Mouse (Mus musculus) mouse trophoblast stem cell (cell line): ENCODE measurements around the gene Tspan31.

Experiments used
- in situ Hi-C, 2 experiments: fragments of 300-500 bp; cut with MseI, MboI; formaldehyde crosslinking; loops; 2 replicates in 1 of 2; 3 replicates in 1 of 2; pipeline ENCODE4 v1.15.1; 2025

Tspan31 gene

DNA sequence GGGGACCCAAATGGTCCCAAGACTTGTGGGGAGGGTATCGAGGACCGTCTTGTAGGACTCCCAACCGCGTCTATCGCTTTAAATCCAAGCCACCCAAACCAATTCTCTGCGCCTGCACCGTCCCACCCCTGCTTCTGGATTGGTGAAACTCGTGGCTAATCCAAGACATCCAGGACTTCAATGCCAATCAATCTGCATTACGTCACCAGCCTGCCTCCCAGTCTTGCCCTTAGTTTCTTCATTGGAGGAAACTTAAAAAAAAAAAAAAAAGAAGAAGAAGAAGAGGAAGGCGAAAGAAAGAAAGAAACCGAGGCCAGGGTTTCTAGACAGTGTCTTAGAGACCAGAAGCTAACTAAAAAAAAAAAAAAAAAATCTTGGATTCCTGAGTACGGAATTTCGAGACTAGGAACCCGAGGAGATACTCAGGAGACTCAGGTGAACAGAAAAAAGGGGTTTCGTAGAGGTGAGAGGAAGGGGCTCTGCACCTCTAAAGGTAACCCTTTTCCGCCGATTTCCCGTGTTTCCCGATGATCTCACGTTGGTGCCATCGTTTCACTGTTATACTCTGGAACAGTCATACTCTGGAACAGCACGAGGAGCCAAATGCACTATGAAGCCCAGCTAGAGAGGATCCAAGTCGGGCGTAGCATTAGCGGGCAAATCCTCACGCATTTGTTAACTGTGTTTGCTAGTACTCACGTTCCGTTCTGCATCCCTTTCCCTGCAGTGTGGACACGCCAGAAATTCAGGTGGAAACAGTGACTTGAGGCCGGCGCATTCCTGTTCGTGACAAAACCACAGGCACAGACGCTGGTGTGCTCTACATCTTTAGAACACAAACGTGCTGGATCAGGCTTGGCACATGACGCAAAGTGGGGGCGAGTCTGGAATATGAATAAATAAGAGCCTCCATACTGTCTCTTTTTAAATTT lies at the start of gene Tspan31:
Gene Tspan31, minus strand, starts transcription at position 75 of the 932 bp plus-strand sequence.
- in situ Hi-C loops, result no loop called here

DNA sequence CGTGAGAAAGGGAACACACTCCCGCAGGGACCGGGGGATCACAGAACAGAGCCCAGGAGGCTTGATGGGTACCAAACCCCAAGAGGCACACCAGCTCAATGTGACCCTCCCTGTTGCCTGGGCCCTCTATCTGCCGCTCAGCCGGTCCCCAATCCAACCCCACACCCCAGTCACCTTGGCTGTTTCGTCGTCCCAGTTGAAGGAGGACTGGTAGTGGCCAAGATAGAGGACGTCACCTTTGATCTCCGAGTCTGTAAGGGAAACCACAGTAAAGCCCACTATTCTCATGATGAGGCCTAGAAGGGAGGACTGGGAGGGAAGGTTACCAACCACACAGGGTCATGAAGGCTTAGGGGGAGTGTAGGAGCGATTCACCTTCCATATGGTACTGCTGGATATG lies 49.2 kb upstream of the Tspan31 start:
- in situ Hi-C loops, result no loop called here

DNA sequence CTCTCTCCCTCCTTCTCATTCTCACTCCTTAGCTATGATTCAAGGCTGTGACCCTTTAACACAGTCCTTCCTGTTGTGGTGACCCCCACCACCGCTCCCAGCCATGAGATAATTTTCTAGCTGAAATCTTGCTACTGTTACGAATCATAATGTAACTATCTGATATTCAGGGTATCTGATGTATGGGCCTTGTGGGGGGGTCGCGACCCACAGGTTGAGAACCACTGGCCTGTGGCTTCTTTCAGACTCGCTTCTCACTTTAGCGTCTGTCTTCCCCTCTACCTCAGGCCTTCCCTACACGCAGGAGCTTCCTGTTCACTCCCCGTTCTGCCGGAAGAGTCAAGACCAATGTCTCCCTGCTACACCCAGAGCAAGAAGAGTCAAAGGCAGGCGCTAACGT lies 48.4 kb upstream of the Tspan31 start:
- in situ Hi-C loops, result no loop called here

GRCm38 (mm10) chr10:127115068-127115467 lies 45.0 kb upstream of the Tspan31 start:
- in situ Hi-C loops, result no loop called here

- in situ Hi-C loops, result no loop called here
Observed at GRCm38 (mm10) chr10:127114408-127114807, 44.3 kb upstream of the Tspan31 start.

DNA sequence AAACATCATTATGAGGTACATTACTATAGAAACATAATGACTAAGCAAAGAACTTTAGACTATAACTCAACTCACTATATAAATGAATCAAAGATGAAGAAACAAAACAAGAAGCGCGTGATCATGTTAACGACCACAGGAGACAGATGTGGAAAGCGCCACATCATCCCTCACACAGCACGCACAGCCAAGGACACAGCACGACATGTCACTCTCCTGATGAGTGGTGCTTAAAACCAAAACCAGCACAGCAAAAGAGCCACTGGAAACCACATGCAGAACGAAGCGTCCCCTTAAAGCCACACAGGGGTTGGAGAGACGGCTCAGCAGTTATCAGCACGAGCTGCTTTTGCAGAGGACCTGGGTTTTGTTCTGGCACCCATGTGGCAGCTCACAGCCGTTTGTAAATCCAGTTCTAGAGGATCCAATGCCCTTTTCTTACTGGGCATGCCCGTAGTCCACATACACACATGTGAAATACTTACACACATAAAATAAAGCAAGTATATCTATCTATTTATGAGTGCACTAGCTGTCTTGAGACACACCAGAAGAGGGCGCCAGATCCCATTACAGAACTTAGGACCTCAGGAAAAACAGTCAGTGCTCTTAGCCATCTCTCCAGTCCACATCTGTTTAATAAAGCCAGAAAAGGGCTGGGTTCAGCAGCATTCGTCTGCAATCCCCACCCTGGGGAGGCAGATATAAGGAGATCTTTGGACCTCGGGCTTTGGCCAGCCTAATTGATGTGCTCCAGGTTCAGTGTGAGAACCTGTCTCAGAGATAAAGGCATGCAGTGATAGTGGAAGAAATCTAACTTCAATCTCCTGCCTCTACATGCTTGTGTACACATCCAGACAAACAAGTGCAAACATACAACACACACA lies 41.2 kb upstream of the Tspan31 start:
- in situ Hi-C loops, result no loop called here

DNA sequence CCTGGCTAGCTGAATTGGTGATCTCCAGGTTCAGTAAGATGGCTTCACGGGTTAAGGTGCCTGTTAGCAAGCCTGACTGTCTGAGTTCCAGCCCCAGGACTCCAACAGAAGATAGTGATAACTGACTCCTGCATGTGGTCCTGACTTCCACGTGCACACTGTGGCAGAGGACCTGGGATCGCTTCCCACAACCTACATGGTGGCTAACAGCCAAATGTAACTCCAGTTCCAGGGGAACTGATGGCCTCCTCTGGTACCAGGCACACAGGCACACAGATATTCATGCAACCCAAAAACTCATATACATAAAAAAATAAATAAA lies 38.2 kb upstream of the Tspan31 start:
- in situ Hi-C loops, result no loop called here

- in situ Hi-C loops, result no loop called here
Observed at GRCm38 (mm10) chr10:127107563-127108261, 37.6 kb upstream of the Tspan31 start.

- in situ Hi-C loops, result no loop called here
Observed at GRCm38 (mm10) chr10:127103631-127104030, 33.6 kb upstream of the Tspan31 start.

GRCm38 (mm10) chr10:127101151-127101550 lies 31.1 kb upstream of the Tspan31 start:
- in situ Hi-C loops, result no loop called here

GRCm38 (mm10) chr10:127100414-127100813 lies 30.4 kb upstream of the Tspan31 start:
- in situ Hi-C loops, result no loop called here

- in situ Hi-C loops, result no loop called here
Observed at GRCm38 (mm10) chr10:127099868-127100267, 29.8 kb upstream of the Tspan31 start.

- in situ Hi-C loops, result no loop called here
Observed at GRCm38 (mm10) chr10:127099191-127099590, 29.1 kb upstream of the Tspan31 start.

GRCm38 (mm10) chr10:127098514-127098913 lies 28.4 kb upstream of the Tspan31 start:
- in situ Hi-C loops, result no loop called here

DNA sequence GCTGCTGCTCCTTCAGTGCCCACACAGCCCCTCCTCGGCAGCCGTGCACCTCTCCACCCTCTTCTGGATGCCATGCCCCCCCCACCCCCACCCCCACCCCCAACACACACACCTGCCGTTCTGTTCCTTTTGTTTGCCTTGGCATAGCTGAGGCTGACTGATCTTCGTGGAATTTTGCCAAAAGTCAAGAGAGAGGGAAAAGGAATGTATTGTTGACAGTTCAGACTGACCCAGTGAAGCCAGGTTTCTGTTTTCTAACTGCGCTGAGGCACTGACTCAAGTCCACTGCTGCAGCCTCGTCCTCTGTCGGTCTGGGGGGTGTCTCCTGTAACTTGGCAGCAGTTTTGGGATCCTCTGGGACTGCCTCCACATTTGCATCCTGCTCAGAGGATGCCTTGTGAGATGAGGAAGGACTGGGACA lies 24.3 kb upstream of the Tspan31 start:
- in situ Hi-C loops, result no loop called here

- in situ Hi-C loops, result no loop called here
Observed at GRCm38 (mm10) chr10:127092742-127093141, 22.7 kb upstream of the Tspan31 start.

DNA sequence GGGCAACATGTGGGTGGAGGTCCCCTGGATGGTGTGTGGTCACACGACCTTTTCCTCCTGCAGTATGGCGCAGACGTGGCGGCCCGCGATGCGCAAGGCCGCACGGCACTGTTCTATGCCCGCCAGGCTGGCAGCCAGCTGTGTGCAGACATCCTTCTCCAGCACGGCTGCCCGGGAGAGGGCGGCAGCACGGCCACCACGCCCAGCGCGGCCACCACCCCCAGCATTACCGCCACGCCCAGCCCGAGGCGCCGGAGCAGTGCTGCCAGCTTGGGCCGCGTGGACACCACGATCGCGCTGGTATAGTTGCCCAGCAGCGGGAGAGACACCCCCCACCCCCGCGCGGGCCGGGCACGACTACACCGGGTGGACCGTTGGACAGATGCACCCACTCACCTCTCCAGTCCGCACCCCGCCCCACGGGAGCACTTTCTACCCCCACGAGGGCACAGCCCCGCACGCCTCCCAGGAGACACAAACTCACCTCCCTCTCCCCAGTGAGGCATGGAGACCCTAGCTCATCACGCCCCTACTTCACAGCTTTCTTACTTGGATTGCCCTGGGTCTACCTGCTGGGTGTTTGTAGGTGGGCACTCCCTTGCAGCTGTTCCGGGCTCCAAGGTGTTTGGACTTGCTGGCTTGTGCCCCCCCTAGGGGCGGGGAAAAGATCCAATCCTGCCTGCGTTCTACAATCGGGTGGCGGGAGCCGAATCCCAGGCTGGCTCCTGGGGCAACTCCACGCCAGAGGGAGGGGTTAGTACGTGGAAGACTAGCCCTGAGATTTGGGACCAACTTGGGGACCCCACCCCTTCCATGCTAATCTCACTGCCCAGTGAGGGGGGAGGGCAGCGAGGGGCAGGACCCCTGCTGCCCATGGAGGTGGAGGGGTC lies 21.7 kb upstream of the Tspan31 start:
- in situ Hi-C loops, result no loop called here

- in situ Hi-C loops, result no loop called here
Observed at GRCm38 (mm10) chr10:127090560-127091411, 20.7 kb upstream of the Tspan31 start.

DNA sequence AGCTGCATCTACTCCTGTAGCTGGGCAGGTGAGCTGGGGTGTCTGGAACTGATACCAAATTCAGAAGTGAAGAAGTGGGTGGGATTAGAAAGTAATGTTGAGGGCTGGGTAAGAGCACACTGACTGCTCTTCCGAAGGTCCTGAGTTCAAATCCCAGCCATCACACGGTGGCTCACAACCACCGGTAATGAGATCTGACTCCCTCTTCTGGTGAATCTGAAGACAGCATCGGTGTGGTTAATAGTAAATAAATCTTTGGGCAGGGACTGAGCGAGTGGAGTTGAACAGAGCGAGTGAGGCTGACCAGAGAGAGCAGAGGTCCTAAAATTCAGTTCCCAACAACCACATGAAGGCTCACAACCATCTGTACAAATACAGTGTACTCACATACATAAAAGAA lies 15.6 kb upstream of the Tspan31 start:
- in situ Hi-C loops, result no loop called here

- in situ Hi-C loops, result no loop called here
Observed at GRCm38 (mm10) chr10:127085052-127085451, 15.0 kb upstream of the Tspan31 start.
